Mouse (Mus musculus): ENCODE measurements around the gene Ldhd. TPM values are rescaled to one million over a fixed set of nuclear protein-coding genes. Genes with fewer than 3 reads are reported as not detected.
A peak's percentile ranks its signal among the peaks of the same experiment; 100 is the strongest.

Gene Ldhd
- polyA plus RNA-seq (2015; fragmentation: Nextera tagmentation; extraction: Ambion mirVana), result 0.22 and 0.41 TPM in 2 replicates

DNA sequence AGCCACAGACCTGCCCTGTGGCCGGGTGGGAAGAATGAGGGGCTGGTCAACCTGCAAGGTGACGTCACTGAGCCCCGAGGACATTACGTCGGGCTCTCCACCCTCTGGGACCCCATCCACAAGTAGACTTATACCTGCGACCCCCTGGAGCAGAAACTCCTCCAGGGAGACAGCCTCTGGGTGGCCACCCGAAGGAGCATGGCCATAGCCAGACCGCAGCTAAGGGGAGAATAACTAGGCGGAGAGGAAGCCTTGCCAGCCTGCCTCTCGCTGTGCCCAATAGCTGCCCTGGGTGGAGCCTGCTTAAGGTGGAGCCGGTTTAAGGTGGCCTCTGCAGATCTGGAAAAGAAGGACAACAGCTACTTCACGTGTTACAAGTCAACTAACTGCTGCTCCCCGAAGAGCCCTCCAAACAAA lies at the start of gene Ldhd:
TSS of gene Ldhd (minus strand) at position 270 of the 417 bp plus-strand sequence.
- ATAC-seq (ENCODE audit: low FRiP score, low read depth), result no peak
- H3K27ac ChIP-seq, result no peak within 1 kb of the TSS
- peaks cover 22% of the 10 kb centered on the region for H3K36me3 ChIP-seq
- H3K4me3 ChIP-seq, result peak within 1 kb of the TSS; percentile 39
- peak within 1 kb of the TSS; percentile 55 for H3K9ac ChIP-seq
- peak within 1 kb of the TSS; percentile 61 for H3K4me2 ChIP-seq (replicated peaks)
- H3K27me3 ChIP-seq, result no peaks in the 10 kb centered on the region
- H3K4me1 ChIP-seq, result peaks cover 11% of the 10 kb centered on the region; the same call in 1 of the 2 replicates
- 0 out of 2 replicates have a peak, but pooled peaks cover 8% of the 10 kb centered on the region for H3K9me3 ChIP-seq
- WGBS, result 30% methylated on average over 13 of the region's 13 CpGs

DNA sequence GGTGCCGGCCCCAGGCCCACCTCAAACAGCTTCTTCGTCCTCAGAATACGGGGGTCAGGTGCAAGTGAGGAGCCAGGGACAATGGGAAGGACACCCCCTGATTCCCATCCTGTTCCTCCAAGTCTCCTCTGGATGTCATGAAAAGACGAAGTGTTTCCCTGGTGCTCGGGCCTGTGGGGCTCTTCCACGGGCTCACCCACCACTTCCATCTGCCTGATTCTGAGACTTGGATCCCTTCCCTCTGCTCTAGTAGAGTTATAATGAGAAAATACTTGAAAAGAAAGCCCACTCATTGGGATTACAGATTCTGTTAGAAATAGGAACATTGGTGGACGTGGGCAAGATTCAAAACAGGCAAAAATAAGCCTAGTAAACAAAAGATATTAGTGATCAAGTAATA lies 48.7 kb upstream of the Ldhd start:
- Histone ChIP-seq H3K4me3 (no peak overlapping the region), H3K9ac (no peak overlapping the region), H3K27ac (no peak overlapping the region), H3K4me2 (replicated peaks) (no peak overlapping the region), H3K9me3 (no peaks in the 10 kb centered on the region), H3K27me3 (0 out of 2 replicates have a peak, but pooled peaks cover 3% of the 10 kb centered on the region), H3K4me1 (no peaks in the 10 kb centered on the region), H3K36me3 (no peaks in the 10 kb centered on the region)
- WGBS, result 89% methylated on average over 7 of the region's 7 CpGs
- ATAC-seq (ENCODE audit: low FRiP score, low read depth), result no peak

DNA sequence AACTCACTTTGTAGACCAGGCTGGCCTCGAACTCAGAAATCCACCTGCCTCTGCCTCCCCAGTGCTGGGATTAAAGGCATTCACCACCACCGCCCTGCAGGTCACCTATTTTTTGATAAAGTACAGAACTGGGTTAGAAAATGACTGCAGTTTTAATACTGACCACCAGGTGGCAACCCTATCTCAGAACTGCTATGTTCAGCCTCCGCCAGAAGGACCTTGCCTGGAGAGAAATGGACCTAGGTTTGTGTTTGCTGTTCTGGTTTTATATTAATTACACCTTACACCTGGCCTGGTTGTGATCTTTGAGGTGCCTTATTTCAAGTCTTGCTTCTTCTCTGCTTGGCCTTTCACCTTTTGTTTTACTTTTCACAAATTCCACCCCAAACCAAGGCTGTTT lies 47.9 kb upstream of the Ldhd start:
- WGBS, result 35% methylated on average over 3 of the region's 3 CpGs
- H3K9ac ChIP-seq, result no peak overlapping the region
- H3K27ac ChIP-seq, result no peak overlapping the region
- no peak overlapping the region for H3K4me2 ChIP-seq (replicated peaks)
- 0 out of 2 replicates have a peak, but pooled peaks cover 3% of the 10 kb centered on the region for H3K27me3 ChIP-seq
- no peak overlapping the region for H3K4me3 ChIP-seq
- H3K4me1 ChIP-seq, result no peaks in the 10 kb centered on the region
- peaks cover 5% of the 10 kb centered on the region for H3K36me3 ChIP-seq
- H3K9me3 ChIP-seq, result no peaks in the 10 kb centered on the region
- ATAC-seq (ENCODE audit: low FRiP score, low read depth), result no peak

DNA sequence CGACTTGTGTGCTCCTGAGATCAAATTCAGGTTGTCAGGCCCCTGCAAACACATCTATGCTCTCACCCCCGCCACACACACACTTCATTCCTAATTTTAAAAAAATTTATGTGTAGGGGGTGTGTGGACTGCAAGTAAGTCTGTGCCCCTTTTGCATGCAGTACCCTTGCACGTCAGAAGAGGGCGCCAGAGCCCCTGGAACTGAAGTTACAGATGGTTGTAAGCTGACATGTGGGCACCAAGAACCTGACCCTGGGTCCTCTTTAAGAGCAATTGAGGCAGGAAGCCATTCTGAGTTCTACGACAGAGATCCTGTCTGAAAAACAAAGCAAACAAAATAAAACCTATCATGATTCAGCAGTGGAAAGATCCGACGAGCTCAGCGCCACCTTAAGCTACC lies 46.1 kb upstream of the Ldhd start:
- Histone ChIP-seq H3K4me1 (no peaks in the 10 kb centered on the region), H3K36me3 (peaks cover 17% of the 10 kb centered on the region), H3K4me2 (replicated peaks) (no peak overlapping the region), H3K27me3 (0 out of 2 replicates have a peak, but pooled peaks cover 1% of the 10 kb centered on the region), H3K9ac (no peak overlapping the region), H3K27ac (no peak overlapping the region), H3K9me3 (no peaks in the 10 kb centered on the region), H3K4me3 (no peak overlapping the region)
- 79% methylated on average over 8 of the region's 8 CpGs for WGBS
- ATAC-seq (ENCODE audit: low FRiP score, low read depth), result no peak

- H3K27me3 ChIP-seq, result no peaks in the 10 kb centered on the region
- H3K9ac ChIP-seq, result no peak overlapping the region
- no peaks in the 10 kb centered on the region for H3K4me1 ChIP-seq
- no peak overlapping the region for H3K4me3 ChIP-seq
- no peak for ATAC-seq (ENCODE audit: low FRiP score, low read depth)
- no peak overlapping the region for H3K27ac ChIP-seq
- peaks cover 52% of the 10 kb centered on the region for H3K36me3 ChIP-seq
- no peak overlapping the region for H3K4me2 ChIP-seq (replicated peaks)
- 89% methylated on average over 2 of the region's 2 CpGs for WGBS
- H3K9me3 ChIP-seq, result no peaks in the 10 kb centered on the region
These were observed 36.6 kb upstream of the Ldhd start for GRCm38 (mm10) chr8:111666751-111667150.

DNA sequence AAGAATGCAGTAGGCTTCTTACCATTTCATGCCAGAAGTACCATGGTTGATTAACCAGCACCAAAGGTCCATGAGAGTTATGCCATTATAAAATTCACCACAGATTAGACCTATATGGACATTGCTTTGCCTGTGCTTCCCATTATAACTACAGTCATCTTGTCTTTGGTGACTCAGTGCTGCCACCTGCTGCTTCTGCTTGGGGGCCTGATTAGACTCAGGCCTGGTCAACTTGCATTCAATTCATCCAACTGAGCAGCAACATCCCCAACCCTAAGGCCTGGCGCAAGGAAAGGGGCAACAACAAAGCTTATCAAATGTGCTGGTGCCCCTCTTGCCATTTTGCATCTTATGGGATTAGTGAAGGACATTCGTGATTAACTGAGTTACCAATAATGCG lies 32.3 kb upstream of the Ldhd start:
- Histone ChIP-seq H3K27ac (no peak overlapping the region), H3K36me3 (peaks cover 38% of the 10 kb centered on the region), H3K4me3 (no peak overlapping the region), H3K27me3 (no peaks in the 10 kb centered on the region), H3K9ac (no peak overlapping the region), H3K4me2 (replicated peaks) (no peak overlapping the region), H3K4me1 (no peaks in the 10 kb centered on the region), H3K9me3 (no peaks in the 10 kb centered on the region)
- no peak for ATAC-seq (ENCODE audit: low FRiP score, low read depth)
- 89% methylated on average over 3 of the region's 3 CpGs for WGBS

DNA sequence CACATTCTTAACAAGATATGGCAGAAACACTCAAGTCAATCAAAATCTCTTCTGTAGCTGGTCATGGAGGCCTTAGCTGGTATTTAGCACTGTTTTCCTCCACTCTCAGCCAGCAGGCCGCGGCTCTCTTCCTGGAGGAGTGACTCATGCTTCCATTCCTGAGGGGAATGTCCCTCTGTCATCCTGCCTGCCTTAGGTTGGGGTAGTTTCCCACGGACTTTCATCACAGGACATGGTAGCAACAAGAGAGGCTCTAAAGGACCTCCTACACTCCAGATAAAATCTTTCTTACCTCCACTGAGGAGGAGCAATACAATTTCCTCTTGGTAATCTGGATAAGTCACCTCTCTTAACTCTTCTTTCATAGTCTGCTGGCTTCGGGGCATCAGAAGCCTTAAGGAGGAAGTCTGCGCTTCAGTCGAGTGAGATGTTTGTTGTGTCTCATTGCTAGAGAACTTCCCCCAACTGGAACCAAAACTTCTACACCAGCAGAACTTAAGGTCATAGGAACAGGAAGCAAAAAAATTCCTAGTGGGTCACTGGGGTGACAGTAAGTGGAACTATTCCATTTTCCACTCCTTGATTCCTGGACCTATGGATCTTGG lies 28.7 kb upstream of the Ldhd start:
- H3K4me2 ChIP-seq (replicated peaks), result no peak overlapping the region
- no peaks in the 10 kb centered on the region for H3K27me3 ChIP-seq
- no peaks in the 10 kb centered on the region for H3K4me1 ChIP-seq
- H3K9me3 ChIP-seq, result no peaks in the 10 kb centered on the region
- H3K9ac ChIP-seq, result no peak overlapping the region
- no peak for ATAC-seq (ENCODE audit: low FRiP score, low read depth)
- WGBS, result 89% methylated on average over 6 of the region's 6 CpGs
- H3K27ac ChIP-seq, result no peak overlapping the region
- no peak overlapping the region for H3K4me3 ChIP-seq
- peaks cover 26% of the 10 kb centered on the region for H3K36me3 ChIP-seq

DNA sequence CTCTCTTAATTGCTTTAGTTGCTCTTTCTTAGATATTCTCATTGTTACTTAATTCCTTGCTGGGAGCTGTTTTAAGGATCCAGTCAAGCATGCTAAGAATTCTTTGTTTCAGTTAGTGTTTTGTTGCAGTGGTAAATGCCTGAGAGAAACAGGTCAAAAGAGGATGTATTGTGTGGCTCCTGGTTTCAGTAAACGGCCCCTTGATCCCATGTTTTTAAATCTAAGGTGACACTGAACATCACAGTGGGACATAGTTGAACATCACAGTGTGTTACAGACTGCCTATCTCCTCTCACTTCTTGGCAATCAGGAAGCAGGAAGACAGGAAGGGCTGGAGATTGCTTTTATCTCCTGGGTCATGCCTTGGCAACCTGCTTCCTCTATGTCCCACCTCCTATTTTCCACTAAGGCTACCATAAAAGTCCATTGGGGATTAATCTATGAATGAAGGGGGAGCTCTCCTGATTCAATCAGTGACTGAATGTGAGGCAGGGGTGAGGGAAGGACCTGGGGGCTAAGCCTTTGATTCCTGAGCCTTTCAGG lies 27.2 kb upstream of the Ldhd start:
- Histone ChIP-seq H3K4me3 (no peak overlapping the region), H3K9ac (no peak overlapping the region), H3K4me1 (no peaks in the 10 kb centered on the region), H3K27me3 (no peaks in the 10 kb centered on the region), H3K27ac (no peak overlapping the region), H3K9me3 (no peaks in the 10 kb centered on the region), H3K4me2 (replicated peaks) (no peak overlapping the region), H3K36me3 (peaks cover 26% of the 10 kb centered on the region)
- ATAC-seq (ENCODE audit: low FRiP score, low read depth), result no peak
- WGBS, result 63% methylated on average over 1 of the region's 1 CpGs

- H3K27ac ChIP-seq, result no peak overlapping the region
- WGBS, result 95% methylated on average over 2 of the region's 2 CpGs
- H3K27me3 ChIP-seq, result no peaks in the 10 kb centered on the region
- H3K9me3 ChIP-seq, result no peaks in the 10 kb centered on the region
- no peak overlapping the region for H3K4me3 ChIP-seq
- H3K36me3 ChIP-seq, result peaks cover 3% of the 10 kb centered on the region; the same call in 1 of the 2 replicates
- H3K4me2 ChIP-seq (replicated peaks), result no peak overlapping the region
- ATAC-seq (ENCODE audit: low FRiP score, low read depth), result no peak
- H3K9ac ChIP-seq, result no peak overlapping the region
- H3K4me1 ChIP-seq, result peaks cover 6% of the 10 kb centered on the region; the same call in 1 of the 2 replicates
These were observed 23.4 kb upstream of the Ldhd start for GRCm38 (mm10) chr8:111653524-111653923.

GRCm38 (mm10) chr8:111650651-111651050 lies 20.5 kb upstream of the Ldhd start:
- Histone ChIP-seq H3K27me3 (no peaks in the 10 kb centered on the region), H3K27ac (no peak overlapping the region), H3K9ac (no peak overlapping the region), H3K4me3 (no peak overlapping the region), H3K9me3 (no peaks in the 10 kb centered on the region), H3K4me2 (replicated peaks) (no peak overlapping the region), H3K4me1 (peaks cover 11% of the 10 kb centered on the region; the same call in 1 of the 2 replicates), H3K36me3 (peaks cover 3% of the 10 kb centered on the region; the same call in 1 of the 2 replicates)
- no peak for ATAC-seq (ENCODE audit: low FRiP score, low read depth)
- WGBS, result 93% methylated on average over 3 of the region's 3 CpGs

DNA sequence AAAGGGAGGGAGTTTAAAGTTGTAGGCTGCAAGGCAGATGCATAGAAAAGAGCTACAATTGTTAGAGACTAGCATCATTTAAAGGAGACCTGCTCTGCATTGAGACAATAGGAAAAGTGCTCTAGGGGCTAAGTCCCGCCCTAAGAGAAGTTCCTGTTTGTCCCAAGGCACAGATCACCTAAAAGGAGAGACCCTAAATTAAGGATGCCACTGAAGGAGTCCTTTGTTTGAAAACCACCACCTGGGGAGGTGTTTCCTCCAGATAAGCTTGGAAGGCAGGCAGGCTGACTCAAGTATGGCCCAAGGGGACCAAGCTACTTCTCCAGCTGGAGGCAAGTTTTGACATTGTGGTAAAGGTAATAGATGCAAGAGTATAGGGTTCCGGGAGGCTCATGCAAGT lies 18.7 kb upstream of the Ldhd start:
- no peaks in the 10 kb centered on the region for H3K9me3 ChIP-seq
- WGBS, result 66% methylated on average over 2 of the region's 2 CpGs
- H3K4me3 ChIP-seq, result no peak overlapping the region
- no peak overlapping the region for H3K27ac ChIP-seq
- no peak overlapping the region for H3K9ac ChIP-seq
- H3K36me3 ChIP-seq, result no peaks in the 10 kb centered on the region; the same call in 1 of the 2 replicates
- H3K27me3 ChIP-seq, result no peaks in the 10 kb centered on the region
- H3K4me2 ChIP-seq (replicated peaks), result no peak overlapping the region
- H3K4me1 ChIP-seq, result peaks cover 14% of the 10 kb centered on the region
- 0 out of 2 replicates have a peak, but pooled peaks have one; percentile 16 for ATAC-seq (ENCODE audit: low FRiP score, low read depth)

DNA sequence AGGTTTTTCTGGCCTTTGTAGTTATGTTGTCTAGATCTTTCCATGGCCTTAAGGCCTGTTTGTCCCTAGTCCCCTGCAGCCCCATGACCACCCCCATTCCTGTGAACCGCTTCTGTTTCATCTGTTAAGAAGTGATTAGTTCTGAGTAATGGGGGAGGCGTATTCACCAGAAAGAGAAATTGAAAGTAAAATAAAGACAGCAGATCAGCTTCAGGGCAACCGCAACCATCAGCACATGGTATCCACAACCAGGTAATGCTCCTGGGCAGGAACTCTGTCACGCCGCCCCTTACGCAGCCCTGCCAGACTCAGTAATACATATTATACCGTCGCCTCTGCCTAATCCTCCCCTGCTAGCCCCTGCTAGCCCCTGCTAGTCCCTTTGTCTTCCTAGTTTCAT lies 15.5 kb upstream of the Ldhd start:
- Histone ChIP-seq H3K4me3 (no peak overlapping the region), H3K27ac (no peak overlapping the region), H3K4me1 (peaks cover 20% of the 10 kb centered on the region), H3K4me2 (replicated peaks) (no peak overlapping the region), H3K9ac (no peak overlapping the region), H3K36me3 (no peaks in the 10 kb centered on the region), H3K9me3 (no peaks in the 10 kb centered on the region), H3K27me3 (no peaks in the 10 kb centered on the region)
- 96% methylated on average over 8 of the region's 8 CpGs for WGBS
- no peak for ATAC-seq (ENCODE audit: low FRiP score, low read depth)
